Mouse (Mus musculus) erythroblast, embryonic 14.5 days (primary cell): ENCODE measurements around the gene B230118H07Rik. TPM values are rescaled to one million over a fixed set of nuclear protein-coding genes. Genes with fewer than 3 reads are reported as not detected.

ENCODE experiments used
- H3K27me3 ChIP-seq: 2 replicates; pipeline ENCODE4 v1.6.1; 2012; ENCODE audit warnings: inconsistent platforms; ENCODE audit not compliant: control insufficient read depth
- H3K36me3 ChIP-seq: 2 replicates; pipeline ENCODE4 v1.6.1; 2012; ENCODE audit warnings: mild to moderate bottlenecking, inconsistent platforms; ENCODE audit not compliant: control insufficient read depth
- H3K4me1 ChIP-seq: 2 replicates; pipeline ENCODE4 v1.6.1; 2012; ENCODE audit warnings: inconsistent platforms; ENCODE audit not compliant: control insufficient read depth
- H3K4me3 ChIP-seq: replicated peaks from 2 replicates; pipeline ENCODE3; 2012; ENCODE audit warnings: moderate library complexity, mild to moderate bottlenecking, inconsistent platforms
- H3K9me3 ChIP-seq: 2 replicates; pipeline ENCODE4 v1.6.1; 2012; ENCODE audit warnings: low read length, inconsistent platforms, mixed read lengths; ENCODE audit not compliant: control insufficient read depth
- GATA1 ChIP-seq: IDR thresholded peaks from 2 replicates; pipeline ENCODE4 v1.6.1; 2012; ENCODE audit warnings: low read length, inconsistent platforms, mixed read lengths
- TAL1 ChIP-seq: IDR thresholded peaks from 3 replicates; pipeline ENCODE4 v1.6.1; 2012; ENCODE audit warnings: low read length, inconsistent platforms, mixed read lengths
- polyA plus RNA-seq: library from polyadenylated mRNA; stranded (reverse); fragments of >175 nt; gene quantifications from 2 replicates; pipeline ENCODE4 v1.2.3, GENCODE M21; 2012

The B230118H07Rik gene
- polyA plus RNA-seq, 1 experiment, result 0.13 TPM

GRCm38 (mm10) chr2:101569230-101569629 lies 80.1 kb downstream of the B230118H07Rik start:
- Histone ChIP-seq H3K4me1 (no peaks in the 10 kb centered on the region), H3K27me3 (no peaks in the 10 kb centered on the region)
- TF ChIP-seq GATA1 (no peak), TAL1 (no peak)

GRCm38 (mm10) chr2:101567490-101567889 lies 81.8 kb downstream of the B230118H07Rik start:
- no peaks in the 10 kb centered on the region for H3K36me3 ChIP-seq
- TF ChIP-seq TAL1, result no peak
- TF ChIP-seq GATA1, result no peak
- H3K27me3 ChIP-seq, result no peaks in the 10 kb centered on the region
- H3K9me3 ChIP-seq, result no peaks in the 10 kb centered on the region
- no peak overlapping the region for H3K4me3 ChIP-seq
- H3K4me1 ChIP-seq, result no peaks in the 10 kb centered on the region; the same call in 1 of the 2 replicates

More at GRCm38 (mm10) chr2:101569230-101569629, 80.1 kb downstream of the B230118H07Rik start:
- no peak overlapping the region for H3K4me3 ChIP-seq
- H3K36me3 ChIP-seq, result no peaks in the 10 kb centered on the region
- H3K9me3 ChIP-seq, result no peaks in the 10 kb centered on the region

GRCm38 (mm10) chr2:101563776-101564175 lies 85.6 kb downstream of the B230118H07Rik start:
- no peaks in the 10 kb centered on the region for H3K36me3 ChIP-seq

GRCm38 (mm10) chr2:101563206-101563605 lies 86.1 kb downstream of the B230118H07Rik start:
- no peak overlapping the region for H3K4me3 ChIP-seq
- TF ChIP-seq TAL1 (no peak), GATA1 (no peak)
- no peaks in the 10 kb centered on the region for H3K27me3 ChIP-seq
- H3K36me3 ChIP-seq, result no peaks in the 10 kb centered on the region
- H3K9me3 ChIP-seq, result no peaks in the 10 kb centered on the region
- no peaks in the 10 kb centered on the region; the same call in 1 of the 2 replicates for H3K4me1 ChIP-seq

More at GRCm38 (mm10) chr2:101563776-101564175, 85.6 kb downstream of the B230118H07Rik start:
- no peaks in the 10 kb centered on the region for H3K27me3 ChIP-seq
- H3K9me3 ChIP-seq, result no peaks in the 10 kb centered on the region
- no peaks in the 10 kb centered on the region; the same call in 1 of the 2 replicates for H3K4me1 ChIP-seq
- TF ChIP-seq TAL1, result no peak
- H3K4me3 ChIP-seq, result no peak overlapping the region

GRCm38 (mm10) chr2:101559431-101559830 lies 89.9 kb downstream of the B230118H07Rik start:
- H3K27me3 ChIP-seq, result no peaks in the 10 kb centered on the region
- H3K36me3 ChIP-seq, result no peaks in the 10 kb centered on the region
- TF ChIP-seq TAL1, result no peak
- TF ChIP-seq GATA1, result no peak
- H3K9me3 ChIP-seq, result no peaks in the 10 kb centered on the region
- H3K4me1 ChIP-seq, result no peaks in the 10 kb centered on the region; the same call in 1 of the 2 replicates
- no peak overlapping the region for H3K4me3 ChIP-seq

GRCm38 (mm10) chr2:101555886-101556285 lies 93.4 kb downstream of the B230118H07Rik start:
- TF ChIP-seq GATA1 (no peak), TAL1 (no peak)
- Histone ChIP-seq H3K4me1 (no peaks in the 10 kb centered on the region), H3K36me3 (no peaks in the 10 kb centered on the region), H3K27me3 (no peaks in the 10 kb centered on the region), H3K4me3 (no peak overlapping the region), H3K9me3 (no peaks in the 10 kb centered on the region)

- H3K9me3 ChIP-seq, result no peaks in the 10 kb centered on the region
- TF ChIP-seq GATA1 (no peak), TAL1 (no peak)
- H3K4me1 ChIP-seq, result no peaks in the 10 kb centered on the region
- H3K36me3 ChIP-seq, result no peaks in the 10 kb centered on the region
- H3K4me3 ChIP-seq, result no peak overlapping the region
- no peaks in the 10 kb centered on the region for H3K27me3 ChIP-seq
Observed at GRCm38 (mm10) chr2:101553851-101554250, 95.5 kb downstream of the B230118H07Rik start.

GRCm38 (mm10) chr2:101552301-101552700 lies 97.0 kb downstream of the B230118H07Rik start:
- no peak for TF ChIP-seq GATA1
- no peak for TF ChIP-seq TAL1
- Histone ChIP-seq H3K9me3 (no peaks in the 10 kb centered on the region), H3K4me1 (no peaks in the 10 kb centered on the region), H3K4me3 (no peak overlapping the region), H3K36me3 (no peaks in the 10 kb centered on the region), H3K27me3 (no peaks in the 10 kb centered on the region)

- Histone ChIP-seq H3K36me3 (no peaks in the 10 kb centered on the region), H3K27me3 (no peaks in the 10 kb centered on the region), H3K9me3 (no peaks in the 10 kb centered on the region), H3K4me1 (no peaks in the 10 kb centered on the region), H3K4me3 (no peak overlapping the region)
- no peak for TF ChIP-seq TAL1
- TF ChIP-seq GATA1, result 0 out of 2 replicates have a peak, but pooled peaks have one; percentile 32
Observed at GRCm38 (mm10) chr2:101551026-101551719, 98.2 kb downstream of the B230118H07Rik start.
